Mouse (Mus musculus): ENCODE measurements around the gene Tmem151b. TPM values are rescaled to one million over a fixed set of nuclear protein-coding genes. Genes with fewer than 3 reads are reported as not detected.
A peak's percentile ranks its signal among the peaks of the same experiment; 100 is the strongest.

Tmem151b gene
- total and polyA plus RNA-seq, 2 experiments from 2014 or later = 32.2 to 79.2 TPM

DNA sequence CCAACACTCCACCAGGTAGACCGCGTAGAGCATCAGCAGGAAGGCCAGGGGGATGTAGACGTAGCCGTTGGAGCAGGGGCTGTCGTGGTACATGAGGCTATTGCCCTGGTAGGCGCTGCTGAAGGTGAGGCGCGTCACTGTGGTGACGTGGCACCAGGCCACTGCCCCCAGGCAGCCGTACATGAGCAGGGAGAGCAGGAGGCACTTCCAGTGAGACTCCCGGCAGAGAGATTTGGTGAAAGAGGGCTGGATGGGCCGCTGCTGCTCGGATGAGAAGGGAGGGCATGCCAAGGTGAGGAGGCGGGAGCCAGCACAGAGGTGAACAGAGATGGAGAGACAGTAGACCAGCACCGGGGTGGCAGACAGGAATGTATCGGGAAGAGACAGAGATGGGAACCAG lies 2.5 kb downstream of the Tmem151b start:
- H3K27ac ChIP-seq (ENCODE audit: low read depth, low read length) = no peak overlapping the region
- peak overlapping the region; percentile 55 for H3K4me2 ChIP-seq (ENCODE audit: low read depth)
- peaks cover 28% of the 10 kb centered on the region for H3K36me3 ChIP-seq (ENCODE audit: insufficient read depth)
- H3K4me1 ChIP-seq (ENCODE audit: insufficient read depth) = peaks cover 11% of the 10 kb centered on the region
- H3K4me3 ChIP-seq (ENCODE audit: low read depth, low read length) = no peak overlapping the region
- H3K9me3 ChIP-seq (ENCODE audit: low read length) = no peaks in the 10 kb centered on the region
- ATAC-seq (no peak), DNase-seq (no peak)
- no peak overlapping the region for H3K9ac ChIP-seq
- no peaks in the 10 kb centered on the region for H3K27me3 ChIP-seq (ENCODE audit: insufficient read depth, low read length)
- 71% methylated on average over 16 of the region's 16 CpGs for WGBS
- no peak for TF ChIP-seq CTCF (IDR thresholded peaks at IDR 0.05; ENCODE audit: low read depth)

GRCm38 (mm10) chr17:45545278-45545961 lies 4.1 kb downstream of the Tmem151b start:
- no peak for TF ChIP-seq CTCF (IDR thresholded peaks at IDR 0.05; ENCODE audit: low read depth)
- Histone ChIP-seq H3K4me1 (ENCODE audit: insufficient read depth) (peaks cover 11% of the 10 kb centered on the region), H3K27ac (ENCODE audit: low read depth, low read length) (no peak overlapping the region), H3K9ac (0 out of 2 replicates have a peak overlapping the region, but pooled peaks have one; percentile 22), H3K4me2 (ENCODE audit: low read depth) (peak overlapping the region; percentile 15; the same call in 1 of the 2 replicates), H3K27me3 (ENCODE audit: insufficient read depth, low read length) (no peaks in the 10 kb centered on the region), H3K36me3 (ENCODE audit: insufficient read depth) (peaks cover 28% of the 10 kb centered on the region), H3K4me3 (ENCODE audit: low read depth, low read length) (no peak overlapping the region), H3K9me3 (ENCODE audit: low read length) (no peaks in the 10 kb centered on the region)
- WGBS = 17% methylated on average over 73 of the region's 74 CpGs
- ATAC-seq (no peak), DNase-seq (no peak)

GRCm38 (mm10) chr17:45544873-45545277 lies 4.6 kb downstream of the Tmem151b start:
- no peak for TF ChIP-seq CTCF (IDR thresholded peaks at IDR 0.05; ENCODE audit: low read depth)
- no peak for ATAC-seq
- no peaks in the 10 kb centered on the region for H3K27me3 ChIP-seq (ENCODE audit: insufficient read depth, low read length)
- WGBS = 15% methylated on average over 45 of the region's 46 CpGs
- peaks cover 11% of the 10 kb centered on the region for H3K4me1 ChIP-seq (ENCODE audit: insufficient read depth)
- no peak overlapping the region for H3K27ac ChIP-seq (ENCODE audit: low read depth, low read length)
- no peaks in the 10 kb centered on the region for H3K9me3 ChIP-seq (ENCODE audit: low read length)
- 0 out of 2 replicates have a peak overlapping the region, but pooled peaks have one; percentile 22 for H3K9ac ChIP-seq
- no peak for DNase-seq
- peak overlapping the region; percentile 15; the same call in 1 of the 2 replicates for H3K4me2 ChIP-seq (ENCODE audit: low read depth)
- H3K36me3 ChIP-seq (ENCODE audit: insufficient read depth) = peaks cover 28% of the 10 kb centered on the region
- no peak overlapping the region for H3K4me3 ChIP-seq (ENCODE audit: low read depth, low read length)

DNA sequence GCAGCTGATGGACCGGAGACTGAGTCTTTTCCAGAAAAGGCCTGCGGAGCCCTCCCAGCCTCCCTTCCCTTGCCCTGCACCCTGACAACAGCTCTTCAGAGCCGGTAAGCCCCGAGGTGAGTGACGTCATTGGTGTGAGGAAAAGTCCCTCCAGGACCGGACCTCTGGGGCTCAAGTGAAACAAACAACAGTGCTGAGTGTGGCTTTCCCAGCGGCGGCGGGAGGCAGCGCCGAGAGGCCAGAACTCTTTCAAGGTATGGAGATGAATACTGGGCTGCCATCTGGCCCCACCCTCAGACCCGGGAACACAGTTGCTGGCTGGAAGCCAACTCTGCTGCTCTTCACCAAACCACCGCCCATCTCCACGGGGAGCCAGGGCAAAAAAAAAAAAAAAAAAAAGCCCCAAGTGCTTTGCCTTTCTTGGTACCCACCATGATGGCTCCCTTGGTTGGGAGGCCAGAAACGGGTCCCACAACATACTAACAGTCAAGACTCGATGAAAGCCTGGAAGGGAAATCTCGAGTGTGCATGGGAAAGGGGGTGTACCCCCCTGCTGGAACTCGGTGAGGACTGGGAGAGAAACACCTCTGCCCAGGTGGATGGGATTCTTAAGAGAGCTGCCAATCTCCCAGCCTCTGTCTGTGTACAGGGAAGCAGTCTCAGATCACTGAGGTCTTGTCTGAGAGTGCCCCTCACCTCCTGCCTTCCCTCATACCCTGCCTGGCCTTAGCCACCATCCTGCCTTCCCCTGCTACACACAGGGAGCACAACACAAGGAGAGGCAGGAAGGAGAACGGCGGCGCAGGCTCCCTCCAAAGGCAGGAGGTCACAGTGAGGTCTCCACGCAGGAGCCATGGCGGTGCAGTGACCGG lies 5.2 kb downstream of the Tmem151b start:
- peaks cover 28% of the 10 kb centered on the region for H3K36me3 ChIP-seq (ENCODE audit: insufficient read depth)
- H3K9ac ChIP-seq = no peak overlapping the region
- H3K4me1 ChIP-seq (ENCODE audit: insufficient read depth) = peaks cover 11% of the 10 kb centered on the region
- ATAC-seq (no peak), DNase-seq (no peak)
- H3K9me3 ChIP-seq (ENCODE audit: low read length) = no peaks in the 10 kb centered on the region
- H3K4me2 ChIP-seq (ENCODE audit: low read depth) = 0 out of 2 replicates have a peak overlapping the region, but pooled peaks have one; percentile 15
- TF ChIP-seq CTCF (IDR thresholded peaks at IDR 0.05; ENCODE audit: low read depth) = no peak
- H3K27me3 ChIP-seq (ENCODE audit: insufficient read depth, low read length) = no peaks in the 10 kb centered on the region
- WGBS = 15% methylated on average over 24 of the region's 24 CpGs
- H3K27ac ChIP-seq (ENCODE audit: low read depth, low read length) = peak overlapping the region; percentile 5; the same call in 1 of the 2 replicates
- H3K4me3 ChIP-seq (ENCODE audit: low read depth, low read length) = no peak overlapping the region

DNA sequence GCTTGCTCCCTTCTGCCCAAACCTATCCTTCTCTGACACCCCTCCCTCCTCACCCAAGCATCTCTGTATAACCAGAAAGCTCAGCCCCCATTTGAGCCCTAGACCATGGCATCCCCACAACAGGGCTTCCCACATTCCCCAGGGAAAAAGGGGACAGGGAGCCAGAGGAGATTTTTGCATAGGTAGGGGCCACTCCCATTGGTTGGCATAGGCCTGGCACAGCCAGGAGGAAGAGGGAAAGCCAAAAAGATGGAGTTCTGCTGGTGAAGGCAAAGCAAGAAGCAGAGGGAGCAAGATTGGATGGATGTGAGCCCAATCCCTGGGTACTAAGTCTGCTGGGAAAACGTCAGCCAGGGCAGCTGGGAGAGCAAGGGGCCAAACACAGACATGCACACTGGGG lies 6.4 kb downstream of the Tmem151b start:
- Histone ChIP-seq H3K4me2 (ENCODE audit: low read depth) (no peak overlapping the region), H3K4me3 (ENCODE audit: low read depth, low read length) (no peak overlapping the region), H3K27me3 (ENCODE audit: insufficient read depth, low read length) (no peaks in the 10 kb centered on the region), H3K4me1 (ENCODE audit: insufficient read depth) (peaks cover 8% of the 10 kb centered on the region), H3K9ac (no peak overlapping the region), H3K36me3 (ENCODE audit: insufficient read depth) (peaks cover 28% of the 10 kb centered on the region), H3K9me3 (ENCODE audit: low read length) (no peaks in the 10 kb centered on the region), H3K27ac (ENCODE audit: low read depth, low read length) (no peak overlapping the region)
- WGBS = 27% methylated on average over 1 of the region's 1 CpGs
- ATAC-seq (no peak), DNase-seq (no peak)
- TF ChIP-seq CTCF (IDR thresholded peaks at IDR 0.05; ENCODE audit: low read depth) = no peak

DNA sequence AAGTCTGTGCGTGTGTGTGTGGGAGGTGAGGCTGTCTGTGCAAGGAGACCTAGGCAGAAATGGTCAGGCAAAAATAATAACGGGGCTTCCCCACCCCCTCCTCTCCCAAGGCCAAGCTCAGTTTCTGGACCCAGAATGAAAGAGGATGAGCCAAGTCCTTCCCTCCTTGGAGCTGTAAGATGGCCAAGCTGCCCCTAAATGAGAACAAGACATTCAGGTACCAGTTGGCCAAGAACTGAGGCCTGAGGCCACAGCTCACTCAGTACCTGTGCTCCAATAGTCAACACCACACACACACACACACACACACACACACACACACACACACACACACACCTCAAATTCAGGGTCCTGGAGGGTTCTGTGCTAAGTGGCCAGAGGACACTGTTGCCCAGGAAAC lies 6.8 kb downstream of the Tmem151b start:
- Histone ChIP-seq H3K9me3 (ENCODE audit: low read length) (no peaks in the 10 kb centered on the region), H3K36me3 (ENCODE audit: insufficient read depth) (peaks cover 28% of the 10 kb centered on the region), H3K4me3 (ENCODE audit: low read depth, low read length) (no peak overlapping the region), H3K27ac (ENCODE audit: low read depth, low read length) (no peak overlapping the region), H3K4me2 (ENCODE audit: low read depth) (no peak overlapping the region), H3K9ac (no peak overlapping the region), H3K4me1 (ENCODE audit: insufficient read depth) (peaks cover 4% of the 10 kb centered on the region), H3K27me3 (ENCODE audit: insufficient read depth, low read length) (no peaks in the 10 kb centered on the region)
- no peak for TF ChIP-seq CTCF (IDR thresholded peaks at IDR 0.05; ENCODE audit: low read depth)
- no peak for DNase-seq
- WGBS = 69% methylated on average over 2 of the region's 2 CpGs
- no peak for ATAC-seq

DNA sequence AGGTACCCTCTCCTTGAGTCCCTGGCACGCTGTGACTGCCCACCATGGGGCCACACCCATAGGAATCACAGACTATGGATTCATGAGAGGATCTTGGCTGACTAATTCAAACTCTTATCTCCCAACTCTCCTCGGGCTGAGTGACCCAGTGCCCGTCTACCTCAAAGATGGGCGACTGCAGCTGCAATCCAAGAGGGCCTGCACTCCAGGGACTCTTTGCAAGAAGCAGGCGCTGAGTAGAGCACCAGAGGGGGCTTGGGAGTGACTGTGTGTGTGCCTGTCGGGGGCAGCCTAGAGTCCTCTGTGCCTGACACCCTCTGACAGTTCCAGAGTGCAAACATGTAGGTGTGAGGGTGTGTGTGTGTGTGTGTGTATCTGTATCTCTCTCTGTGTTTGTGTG lies 7.3 kb downstream of the Tmem151b start:
- H3K4me3 ChIP-seq (ENCODE audit: low read depth, low read length) = no peak overlapping the region
- H3K4me1 ChIP-seq (ENCODE audit: insufficient read depth) = 0 out of 2 replicates have a peak, but pooled peaks cover 3% of the 10 kb centered on the region
- H3K9me3 ChIP-seq (ENCODE audit: low read length) = no peaks in the 10 kb centered on the region
- no peak overlapping the region for H3K9ac ChIP-seq
- WGBS = 45% methylated on average over 6 of the region's 6 CpGs
- H3K4me2 ChIP-seq (ENCODE audit: low read depth) = no peak overlapping the region
- no peaks in the 10 kb centered on the region for H3K27me3 ChIP-seq (ENCODE audit: insufficient read depth, low read length)
- DNase-seq (no peak), ATAC-seq (no peak)
- peaks cover 28% of the 10 kb centered on the region for H3K36me3 ChIP-seq (ENCODE audit: insufficient read depth)
- TF ChIP-seq CTCF (IDR thresholded peaks at IDR 0.05; ENCODE audit: low read depth) = peak; percentile 15; the same call in 1 of the 2 replicates
- 0 out of 2 replicates have a peak overlapping the region, but pooled peaks have one; percentile 0 for H3K27ac ChIP-seq (ENCODE audit: low read depth, low read length)

All from forebrain, postnatal 0 days (tissue).